Mouse (Mus musculus): ENCODE measurements around the gene Safb2.

GRCm38 (mm10) chr17:56537912-56538311 lies 46.5 kb downstream of the Safb2 start:
- TF ChIP-seq CTCF (IDR thresholded peaks at IDR 0.05; ENCODE audit: low read depth) = no peak; the same call in 1 of the 2 replicates
- no peak for TF ChIP-seq EP300 (IDR thresholded peaks at IDR 0.05; ENCODE audit: low read depth)

All from liver, embryonic 14.5 days (tissue).